Mouse (Mus musculus): ENCODE measurements at regions not wholly inside any gene's neighbourhood (a gene's known extent, or its start where the extent isn't known, plus 50 kb on each side); places are given as distances from the start of the nearest gene placed in this dataset.
A peak's percentile ranks its signal among the peaks of the same experiment; 100 is the strongest.

DNA sequence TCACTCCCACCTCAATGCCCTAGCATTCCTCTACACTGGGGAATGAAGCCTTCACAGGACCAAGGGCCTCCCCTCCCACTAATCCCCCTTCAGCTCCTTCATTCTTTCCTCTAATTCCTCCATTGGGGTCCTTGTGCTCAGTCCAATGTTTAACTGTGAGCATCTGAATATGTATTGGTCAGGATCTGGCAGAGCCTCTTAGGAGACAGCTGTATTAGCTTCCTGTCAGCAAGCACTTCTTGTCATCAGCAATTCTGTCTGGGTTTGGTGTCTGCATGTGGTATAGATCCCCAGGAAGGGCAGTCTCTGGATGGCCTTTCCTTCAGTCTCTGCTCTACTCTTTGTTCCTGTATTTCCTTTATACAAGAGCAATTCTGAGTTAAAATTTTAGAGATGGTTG lies 426.8 kb upstream of the 2610001J05Rik start:
- no peak for DNase-seq

DNA sequence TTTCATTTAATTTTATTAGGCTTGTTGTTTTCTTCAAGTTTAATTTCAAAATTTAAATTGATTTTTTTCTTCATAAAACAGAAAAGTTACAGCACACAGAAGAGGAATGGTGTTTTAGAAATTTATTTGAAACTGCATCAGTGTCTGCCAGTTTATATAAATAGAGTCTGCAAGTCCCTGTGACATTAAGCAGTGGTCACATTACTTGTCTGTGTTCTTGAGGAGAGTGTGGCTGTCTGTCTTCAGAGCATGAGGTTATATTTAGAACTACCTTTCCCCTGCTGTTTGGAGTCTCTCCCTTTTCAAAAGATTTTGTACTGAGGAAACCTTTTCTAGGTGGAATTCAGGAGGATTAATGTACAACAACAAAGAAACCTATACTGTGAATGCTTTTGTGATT lies 426.1 kb upstream of the 2610001J05Rik start:
- DNase-seq: no peak

DNA sequence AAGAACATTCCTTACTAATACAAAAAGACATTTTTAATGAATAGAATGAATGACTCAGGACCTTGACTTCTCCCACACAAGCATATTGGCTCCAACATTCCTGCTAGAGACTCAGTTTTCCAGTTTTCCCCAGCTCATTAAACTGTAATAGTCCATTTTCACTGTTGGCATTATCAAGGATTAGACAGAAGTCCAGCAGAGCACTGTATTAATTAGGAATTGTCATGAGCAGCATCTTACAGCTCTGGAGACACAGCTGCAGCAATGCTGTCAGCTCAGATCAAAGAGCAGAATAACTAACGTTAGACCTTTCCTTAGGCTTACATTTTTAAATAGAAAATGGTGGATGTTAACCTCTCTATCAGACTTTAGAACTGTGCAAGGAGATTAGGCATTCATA lies 419.5 kb upstream of the 2610001J05Rik start:
- DNase-seq: no peak

DNA sequence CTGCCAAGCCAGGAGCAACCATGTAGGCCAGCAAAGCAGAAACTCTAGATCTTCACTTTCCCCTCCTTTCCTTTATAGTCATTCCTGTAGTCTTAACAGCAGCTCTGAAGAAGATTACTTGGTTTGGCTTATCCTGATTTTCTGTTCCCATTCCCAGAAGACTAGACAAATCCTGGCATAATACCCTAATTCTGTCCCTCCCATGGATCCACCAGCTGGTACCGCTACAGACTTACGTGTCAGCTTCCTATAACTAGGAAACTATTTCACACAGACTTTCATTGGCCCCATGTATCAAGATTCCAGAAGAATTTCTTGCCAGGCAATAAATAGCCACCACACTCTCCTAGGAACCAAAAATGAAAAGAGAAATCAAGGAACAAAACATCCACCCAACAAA lies 410.2 kb upstream of the 2610001J05Rik start:
- DNase-seq: peak; percentile 55 to 68

DNA sequence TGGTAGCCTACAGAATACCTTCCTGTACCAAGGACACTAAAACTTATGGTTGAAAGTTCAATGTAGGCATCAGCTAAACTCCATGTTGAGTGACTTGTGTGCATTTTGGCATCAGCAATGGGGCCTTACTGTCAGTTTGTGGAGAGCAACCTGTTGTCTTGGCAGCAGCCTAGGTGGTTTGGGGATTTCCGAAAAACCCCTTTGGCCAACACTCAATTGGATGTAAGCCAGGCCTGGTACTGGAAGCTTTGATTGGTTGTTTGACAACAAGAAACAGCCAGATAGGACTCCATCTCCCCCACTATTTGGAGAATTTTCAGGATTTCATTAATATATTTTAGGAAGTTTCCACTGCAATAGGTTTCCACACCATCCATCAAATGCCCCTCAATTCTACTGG lies 390.6 kb upstream of the 2610001J05Rik start:
- no peak for DNase-seq

DNA sequence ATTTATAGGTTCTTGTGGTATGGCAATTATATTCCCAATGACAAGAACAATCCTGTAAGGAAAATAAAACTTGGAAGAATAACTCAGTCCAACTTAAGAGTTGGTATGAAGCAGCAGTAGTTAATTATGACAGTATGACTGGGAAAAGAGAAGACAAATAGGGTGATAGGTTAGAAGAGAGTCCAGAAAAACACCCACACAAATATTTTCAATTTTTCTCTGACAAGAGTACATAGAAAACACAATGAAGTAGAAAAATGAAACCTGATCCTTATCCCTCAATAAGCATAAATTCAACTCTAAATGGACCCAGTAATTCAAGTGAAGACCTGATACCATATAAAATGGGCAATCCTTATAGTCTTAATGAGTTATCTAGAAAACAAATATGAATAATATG lies 369.0 kb upstream of the 2610001J05Rik start:
- DNase-seq: no peak

DNA sequence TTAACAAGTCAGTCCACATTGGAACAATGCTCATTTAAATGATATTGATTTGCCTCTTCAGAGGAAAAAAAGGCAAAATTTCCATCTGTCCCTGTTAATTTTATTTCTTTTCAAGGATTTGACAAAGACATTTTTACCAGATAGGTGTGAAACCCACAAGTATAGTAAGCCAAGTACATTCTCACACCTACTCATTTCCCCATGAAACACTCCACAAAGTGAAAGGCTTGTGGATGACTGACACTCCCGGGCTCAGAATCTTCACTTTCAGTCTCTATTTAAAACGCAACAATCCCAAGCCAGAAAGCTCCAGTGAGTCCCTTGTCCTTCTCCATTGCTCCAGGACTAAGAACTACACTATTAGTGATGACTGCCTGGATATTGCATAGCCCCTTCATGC lies 367.8 kb upstream of the 2610001J05Rik start:
- no peak for DNase-seq

DNA sequence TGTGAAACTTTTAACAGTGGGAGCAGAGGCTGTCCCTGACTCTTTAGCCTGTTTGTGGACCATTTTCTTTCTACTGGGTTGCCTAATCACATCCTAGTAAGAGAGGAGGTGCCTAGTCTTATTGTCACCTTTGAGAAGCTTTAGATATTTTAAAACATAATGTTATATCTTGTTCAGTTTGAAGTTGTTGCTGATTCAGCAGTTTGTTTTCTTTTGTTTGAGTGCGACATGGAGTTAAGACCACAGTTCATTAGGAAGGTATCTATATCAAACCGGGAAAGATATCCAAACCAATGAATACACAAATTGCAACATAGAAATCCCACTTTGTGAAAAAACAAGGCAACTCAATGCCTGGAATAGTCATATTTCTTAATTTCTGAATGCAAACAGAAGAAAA lies 359.5 kb upstream of the 2610001J05Rik start:
- DNase-seq: no peak

DNA sequence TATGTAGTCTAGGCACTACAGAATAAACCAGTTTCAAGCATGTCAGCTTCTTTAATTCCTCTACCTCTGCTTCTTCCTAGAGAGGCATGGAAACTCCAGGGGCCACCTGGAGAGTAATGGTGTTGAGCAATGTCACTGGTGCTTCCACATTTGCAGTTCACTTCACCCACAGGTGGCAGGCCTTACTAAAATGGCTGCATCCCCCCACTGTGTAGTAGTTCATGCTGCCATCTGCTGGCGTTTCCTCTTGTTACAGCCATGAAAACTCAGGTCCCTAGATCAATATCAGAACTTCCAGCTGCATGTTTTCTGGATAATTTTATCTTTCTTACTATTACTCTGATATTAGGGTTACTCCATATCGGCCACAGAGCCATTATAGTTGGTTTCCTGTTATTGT lies 336.2 kb upstream of the 2610001J05Rik start:
- peak; percentile 56 to 79 for DNase-seq

DNA sequence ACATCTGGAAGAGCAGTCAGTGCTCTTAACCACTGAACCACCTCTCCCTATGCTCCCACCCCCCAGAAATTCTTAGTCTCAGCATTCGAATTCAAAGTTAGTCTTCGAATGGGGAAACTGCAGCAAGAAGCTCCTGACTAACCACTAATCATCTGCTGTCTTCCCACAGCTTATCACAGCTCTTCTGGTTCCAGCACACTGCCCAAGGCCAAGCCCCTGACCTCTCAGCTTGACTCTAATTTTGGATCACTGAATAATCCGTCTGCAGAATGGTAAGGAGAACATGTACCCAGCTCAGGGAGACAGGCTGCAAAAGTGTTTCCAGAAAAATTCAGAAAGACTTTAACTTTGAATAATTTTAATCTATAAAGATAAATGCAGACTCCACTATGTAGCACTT lies 325.8 kb upstream of the 2610001J05Rik start:
- DNase-seq: no peak

DNA sequence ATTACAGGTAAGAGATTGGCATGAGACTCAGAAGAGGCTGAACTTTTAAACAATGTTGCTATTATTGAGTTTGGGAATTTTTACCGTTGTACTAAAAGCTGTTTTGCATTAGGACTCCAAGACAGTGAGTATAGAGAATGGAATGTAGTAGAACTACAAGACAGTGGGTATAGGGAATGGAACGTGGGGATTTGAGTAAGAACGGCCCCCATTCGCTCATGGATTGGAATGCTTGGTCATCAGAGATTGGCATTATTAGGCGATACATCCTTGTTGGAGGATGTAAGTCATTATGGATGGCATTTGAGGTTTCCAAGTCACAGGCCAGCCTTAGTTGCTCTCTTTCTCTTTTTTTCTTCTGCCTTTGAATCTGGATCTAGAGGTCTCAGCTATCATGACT lies 324.0 kb upstream of the 2610001J05Rik start:
- no peak for DNase-seq

DNA sequence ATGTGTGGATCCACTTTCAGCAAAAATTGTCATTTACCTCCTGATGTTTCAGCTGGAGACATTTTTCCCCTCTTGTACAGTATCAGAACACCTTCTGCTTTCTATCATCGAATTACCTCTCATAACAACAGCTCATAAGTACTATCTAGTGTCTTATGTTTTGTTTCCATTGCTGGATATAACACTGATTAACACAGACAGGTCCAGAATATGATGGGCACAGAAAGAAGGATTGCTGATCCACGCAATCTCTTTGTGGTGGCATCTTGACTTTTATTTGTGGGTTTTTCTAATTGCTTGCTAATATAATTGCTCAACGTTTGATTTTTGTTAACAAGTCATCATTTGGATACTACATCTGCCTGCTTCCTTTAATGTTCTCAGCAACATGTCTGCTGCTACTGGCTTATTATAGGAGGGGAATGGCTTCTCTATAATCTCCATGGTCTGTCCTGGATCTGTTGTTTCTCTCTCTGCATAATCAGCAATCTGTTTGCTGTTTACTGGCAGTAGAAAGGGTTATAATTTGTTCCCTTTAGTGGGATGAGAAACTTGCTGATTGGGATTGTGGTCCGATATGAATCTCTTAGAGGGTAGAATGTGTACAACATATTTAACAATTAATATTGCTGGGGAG lies 320.2 kb upstream of the 2610001J05Rik start:
- no peak for DNase-seq

DNA sequence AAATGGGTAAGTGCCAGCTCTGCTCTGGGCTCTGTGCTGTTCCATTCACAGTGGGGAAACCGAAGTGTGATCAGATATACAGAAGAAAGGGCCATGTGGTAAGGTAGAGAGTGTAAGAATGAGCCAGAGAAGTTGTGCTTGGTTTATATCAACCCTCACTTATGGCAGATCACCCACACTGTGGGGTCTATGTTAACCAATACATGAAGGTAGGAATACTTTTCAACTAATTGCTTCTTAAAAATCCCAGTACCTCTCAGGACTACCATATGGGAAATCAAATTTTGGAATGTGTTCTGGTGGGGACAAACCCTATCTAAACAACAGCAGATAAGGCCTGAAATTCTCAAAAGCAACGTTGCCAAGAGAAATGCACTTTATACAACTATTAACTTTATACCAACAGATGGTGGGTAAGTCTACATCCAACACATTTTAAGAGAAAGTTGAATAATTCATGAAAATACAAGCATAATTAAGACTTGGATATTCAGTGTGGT lies 314.7 kb upstream of the 2610001J05Rik start:
- DNase-seq: no peak

DNA sequence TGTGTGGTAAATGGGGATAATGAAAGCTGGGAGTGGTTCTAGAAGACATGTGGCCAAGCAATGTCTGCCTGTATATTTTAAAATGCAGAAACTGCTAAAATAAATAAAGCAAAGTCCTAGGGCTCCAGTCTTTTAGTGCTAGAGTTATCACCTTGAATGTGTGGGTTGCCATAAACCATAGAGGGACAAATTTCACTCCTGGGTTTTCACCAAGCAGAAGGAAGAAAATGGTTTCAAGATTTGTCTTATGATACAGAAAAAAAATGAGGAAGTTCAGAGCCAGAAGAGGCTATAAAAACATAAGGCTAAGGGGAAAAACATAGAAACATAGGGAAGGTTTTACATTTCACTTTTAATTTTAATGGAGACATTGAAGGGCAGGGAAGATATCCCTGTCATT lies 276.1 kb upstream of the 2610001J05Rik start:
- DNase-seq: no peak

DNA sequence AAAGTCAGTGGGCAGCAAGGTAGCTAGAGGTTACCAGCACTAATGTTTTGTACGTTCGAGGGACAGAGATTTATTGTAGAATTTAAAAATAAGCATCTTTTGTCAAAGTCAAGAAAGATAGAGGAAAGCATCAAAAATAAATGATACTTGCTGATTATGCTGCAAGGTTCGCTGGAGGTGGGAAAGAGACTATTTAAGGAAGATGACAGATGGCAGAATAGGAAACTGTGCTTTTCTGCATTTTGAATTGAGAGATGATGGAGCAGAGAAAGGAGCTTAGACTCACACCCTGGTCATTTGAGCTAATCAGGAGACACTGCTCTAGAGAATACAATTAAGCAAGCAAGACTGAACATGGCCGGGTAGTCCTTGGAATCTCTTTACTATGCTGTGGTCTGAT lies 275.1 kb upstream of the 2610001J05Rik start:
- DNase-seq: no peak

DNA sequence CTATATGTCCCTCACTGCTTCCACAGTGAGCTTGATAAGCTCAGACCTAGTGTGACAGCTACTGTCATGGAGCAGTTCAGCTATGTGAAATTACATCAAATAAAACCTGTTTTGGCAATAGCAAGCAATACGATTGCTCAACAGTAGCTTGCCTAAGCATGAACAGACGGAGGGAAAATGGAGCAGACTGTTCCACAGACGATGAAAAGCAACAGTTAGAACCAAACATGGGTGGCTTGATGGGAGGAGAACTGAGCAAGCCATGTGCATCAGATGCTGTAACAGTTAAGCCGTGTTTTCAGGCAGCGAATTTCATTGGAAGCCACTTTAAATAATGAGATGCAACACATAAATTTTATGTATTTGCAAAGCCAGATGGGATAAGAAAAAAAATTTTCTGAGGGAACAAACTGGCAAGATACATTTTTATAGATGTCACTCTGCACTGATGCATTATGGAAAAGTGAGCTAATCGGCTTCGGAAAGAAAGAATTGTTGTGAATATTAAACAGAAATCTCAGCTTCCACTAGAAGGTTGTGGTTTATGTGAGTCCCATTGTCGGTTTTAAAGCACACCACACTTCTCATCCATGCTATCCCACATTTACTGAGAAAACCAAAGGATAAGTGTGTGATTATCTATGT lies 270.9 kb upstream of the 2610001J05Rik start:
- no peak for DNase-seq

DNA sequence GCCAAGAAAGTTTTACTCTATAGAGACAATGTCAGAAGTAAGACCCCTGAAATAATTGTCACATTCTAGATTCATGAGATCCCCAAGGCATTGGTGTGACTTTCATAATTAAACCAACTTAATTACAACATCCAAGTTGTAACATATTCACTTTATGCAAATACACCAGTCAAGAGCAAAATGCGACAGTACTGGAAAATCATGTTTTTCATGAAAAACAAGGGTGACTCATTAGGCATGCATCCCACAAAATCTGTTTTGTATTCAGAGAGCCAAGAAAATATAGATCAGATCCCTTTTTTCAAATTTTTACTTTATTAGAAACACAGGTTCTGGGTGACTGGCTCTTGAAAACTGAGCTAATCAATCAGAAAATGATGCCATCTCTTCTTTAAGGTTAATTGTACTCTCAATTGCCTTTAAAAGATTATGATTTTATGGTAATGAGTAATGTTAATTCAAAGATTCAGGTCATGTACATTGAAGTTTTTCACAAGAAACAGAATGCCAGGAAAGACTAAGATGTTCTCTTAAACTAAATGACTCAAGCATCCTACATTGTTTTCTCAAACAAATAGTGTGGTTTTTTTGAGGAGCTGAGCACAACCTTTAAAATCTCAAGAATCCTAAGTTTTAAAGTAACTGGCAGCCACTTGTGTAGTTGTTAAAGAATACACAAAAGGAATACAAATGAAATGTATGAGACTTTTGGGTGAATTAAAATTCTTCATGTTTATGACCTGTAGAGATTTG lies 259.2 kb upstream of the 2610001J05Rik start:
- no peak for DNase-seq

DNA sequence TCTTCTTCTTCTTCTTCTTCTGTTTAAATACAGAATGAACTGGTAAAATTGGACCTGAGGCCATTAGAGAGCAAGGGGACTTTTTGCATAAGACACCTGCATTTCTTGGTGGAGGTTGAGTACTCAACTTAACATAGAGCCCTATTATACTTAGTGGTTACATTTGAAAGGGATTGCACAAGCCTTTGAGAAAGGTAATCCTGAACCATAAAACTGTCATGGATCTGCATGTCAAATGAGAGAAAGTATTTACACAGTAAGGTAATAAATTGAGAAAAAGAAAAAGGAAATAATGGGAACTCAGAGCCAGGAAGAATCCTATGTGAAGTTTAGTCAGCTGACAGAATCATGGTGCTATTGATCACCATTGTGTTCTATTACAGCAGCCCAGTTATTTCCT lies 258.1 kb upstream of the 2610001J05Rik start:
- no peak for DNase-seq

DNA sequence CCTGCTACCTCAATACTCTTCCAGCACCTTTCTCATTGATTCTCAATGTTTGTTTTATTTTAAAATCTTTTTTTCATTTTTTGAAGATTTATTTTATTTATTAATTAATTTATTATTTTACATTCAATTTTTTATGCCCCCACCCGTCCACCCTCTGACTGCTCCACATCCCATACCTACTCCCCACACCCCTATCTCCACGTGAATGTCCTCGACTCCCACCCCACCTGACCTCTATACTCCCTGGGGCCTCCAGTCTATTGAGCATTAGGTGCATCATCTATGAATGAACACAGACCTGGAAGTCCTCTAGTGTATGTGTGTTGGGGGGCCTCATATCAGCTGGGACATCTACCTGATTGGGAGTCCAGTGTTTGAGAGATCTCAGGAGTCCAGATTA lies 251.0 kb upstream of the 2610001J05Rik start:
- DNase-seq: no peak

DNA sequence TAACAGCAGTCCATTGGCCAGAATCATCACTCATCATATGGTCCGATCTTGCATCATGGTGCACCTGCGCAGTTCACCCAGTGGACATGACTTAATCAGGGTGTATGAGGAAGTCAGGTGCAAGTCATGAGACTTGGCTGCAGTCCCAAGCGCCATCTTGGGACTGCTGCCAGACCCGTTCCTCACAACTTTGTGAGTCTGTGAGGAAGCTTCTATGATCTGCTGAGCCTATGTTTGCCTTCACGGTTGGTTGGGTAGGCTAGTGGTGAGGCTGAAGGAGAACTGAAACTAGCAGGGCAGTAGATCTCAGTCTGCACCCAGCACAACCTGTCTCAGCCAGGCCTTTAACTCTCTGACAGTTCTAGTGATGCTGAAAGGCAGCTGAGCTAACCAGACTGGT lies 250.2 kb upstream of the 2610001J05Rik start:
- DNase-seq: peak in 1 of 2 experiments; percentile 6

DNA sequence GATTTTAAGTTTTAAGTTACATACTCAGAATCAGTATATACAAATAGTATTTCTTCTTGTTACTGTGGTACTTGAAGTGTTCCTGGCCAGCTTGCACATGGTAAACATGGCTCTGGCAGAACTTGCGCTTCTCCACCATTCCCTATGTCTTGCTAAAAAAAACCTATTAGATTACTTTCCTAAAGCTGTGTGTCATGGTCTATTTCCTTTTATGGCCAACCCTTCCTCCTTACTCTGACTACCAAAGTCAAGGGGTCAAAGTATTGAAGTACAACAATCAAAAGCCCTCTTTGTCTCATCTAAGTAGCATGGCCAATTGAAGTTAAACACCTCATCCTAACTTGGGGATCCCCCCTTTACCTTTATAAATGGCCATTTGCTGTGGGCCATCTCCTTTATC lies 223.6 kb upstream of the 2610001J05Rik start:
- DNase-seq: no peak

DNA sequence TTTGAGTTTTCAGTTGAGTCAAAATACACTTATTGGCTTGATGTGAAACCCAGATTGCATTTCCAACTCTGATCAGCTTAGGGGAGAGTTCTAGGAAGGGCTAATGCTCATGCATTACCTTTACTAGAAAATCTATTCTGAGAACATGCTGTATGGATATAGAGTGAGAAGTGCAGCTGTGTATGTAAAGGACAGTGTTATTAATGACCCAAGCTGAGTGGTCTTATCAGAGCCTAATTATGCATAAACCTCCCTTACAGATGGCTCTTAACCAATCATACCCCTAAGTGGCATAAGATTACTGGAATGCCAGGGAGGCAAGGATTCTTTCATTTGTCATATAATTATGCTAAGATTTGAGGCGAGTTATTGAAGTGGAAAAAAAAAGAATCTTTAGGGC lies 210.6 kb upstream of the 2610001J05Rik start:
- no peak for DNase-seq

DNA sequence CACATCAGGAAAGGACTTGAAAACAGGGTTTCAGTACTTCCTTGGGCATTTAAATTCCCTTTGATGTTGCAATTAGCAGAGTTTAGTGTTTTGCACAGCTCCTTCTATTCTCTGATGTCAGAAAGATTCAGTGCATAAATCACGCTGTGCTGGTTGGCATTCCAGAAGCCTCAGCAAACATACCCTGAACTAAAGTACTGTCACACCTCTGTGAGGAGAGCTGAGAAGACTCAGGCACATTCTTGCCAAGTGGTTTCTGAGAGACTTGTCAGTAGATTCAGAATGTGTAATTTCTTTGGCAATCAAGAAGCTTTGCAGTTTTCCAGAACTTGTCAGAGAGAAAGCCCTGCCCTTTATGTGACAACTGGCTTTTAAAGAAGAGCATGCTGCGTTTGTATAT lies 192.4 kb upstream of the 2610001J05Rik start:
- no peak for DNase-seq

DNA sequence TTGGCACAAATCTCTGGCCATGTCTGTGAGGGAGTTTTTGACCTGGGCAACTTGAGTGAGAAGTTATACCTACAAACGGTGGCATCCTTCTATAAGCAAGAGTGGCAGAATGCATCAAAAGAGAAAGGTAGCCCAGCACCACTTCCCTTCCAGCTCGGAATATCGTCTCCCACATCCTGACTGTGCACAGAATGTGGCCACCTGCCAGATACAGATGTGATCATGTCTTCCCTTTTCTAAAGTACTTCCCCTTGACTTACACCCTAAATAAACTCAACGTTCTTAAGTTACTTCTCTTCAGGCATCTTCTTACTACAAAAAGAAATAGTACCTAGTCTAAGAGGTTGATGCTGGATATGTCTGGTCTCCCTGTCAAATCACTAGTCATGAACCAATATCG lies 175.2 kb upstream of the 2610001J05Rik start:
- DNase-seq: no peak

All from cerebellum, postnatal 25 days (tissue).